Mouse (Mus musculus) intestine, embryonic 15.5 days (tissue): ENCODE measurements at regions not wholly inside any gene's neighbourhood (a gene's known extent, or its start where the extent isn't known, plus 50 kb on each side); places are given as distances from the start of the nearest gene placed in this dataset.

Experiments used
- ATAC-seq: fragments of 200-750 bp; cut with Nextera tagmentation; 2 replicates; pipeline ENCODE4 v1.8.0; 2017; ENCODE audit warnings: moderate TSS enrichment, moderate library complexity
- H3K27ac ChIP-seq: fragments of 300-500 bp; sonication (generic); 2 replicates; pipeline ENCODE4 v1.5.1; 2015; ENCODE audit warnings: mild to moderate bottlenecking, inconsistent platforms
- H3K27me3 ChIP-seq: fragments of 300-500 bp; sonication (generic); replicated peaks from 2 replicates; pipeline ENCODE4 v1.6.1; 2015; ENCODE audit warnings: inconsistent platforms
- H3K36me3 ChIP-seq: fragments of 300-500 bp; sonication (generic); 2 replicates; pipeline ENCODE4 v1.6.1; 2015; ENCODE audit warnings: inconsistent platforms
- H3K4me1 ChIP-seq: fragments of 300-500 bp; sonication (generic); replicated peaks from 2 replicates; pipeline ENCODE4 v1.6.1; 2015; ENCODE audit warnings: inconsistent platforms
- H3K4me2 ChIP-seq: fragments of 300-500 bp; sonication (generic); replicated peaks from 2 replicates; pipeline ENCODE4 v1.6.1; 2015; ENCODE audit warnings: mild to moderate bottlenecking, inconsistent platforms
- H3K4me3 ChIP-seq: fragments of 300-500 bp; sonication (generic); replicated peaks from 2 replicates; pipeline ENCODE4 v1.5.1; 2015; ENCODE audit warnings: inconsistent platforms
- H3K9ac ChIP-seq: fragments of 300-500 bp; sonication (generic); 2 replicates; pipeline ENCODE4 v1.6.1; 2015; ENCODE audit warnings: inconsistent platforms
- H3K9me3 ChIP-seq: fragments of 300-500 bp; sonication (generic); 2 replicates; pipeline ENCODE4 v1.6.1; 2016; ENCODE audit warnings: inconsistent platforms
- WGBS: fragments of 180-500 bp; shearing (Covaris S2); methylation state at CpG from one replicate; pipeline ENCODE4 v1.1.7; 2015; 5-methylcytosine and 5-hydroxymethylcytosine counted together

GRCm38 (mm10) chr7:115266141-115266540 lies 522.6 kb downstream of the Insc start:
- WGBS, result 93% methylated on average over 4 of the region's 4 CpGs
- H3K4me1 ChIP-seq, result no peaks in the 10 kb centered on the region
- no peaks in the 10 kb centered on the region for H3K27me3 ChIP-seq
- H3K9me3 ChIP-seq, result no peaks in the 10 kb centered on the region
- no peaks in the 10 kb centered on the region for H3K36me3 ChIP-seq
- H3K9ac ChIP-seq, result no peak overlapping the region
- ATAC-seq, result no peak
- H3K4me2 ChIP-seq, result no peak overlapping the region
- H3K27ac ChIP-seq, result no peak overlapping the region
- H3K4me3 ChIP-seq, result no peak overlapping the region

- Histone ChIP-seq H3K36me3 (no peaks in the 10 kb centered on the region), H3K4me1 (no peaks in the 10 kb centered on the region), H3K9ac (no peak overlapping the region), H3K4me2 (no peak overlapping the region), H3K9me3 (no peaks in the 10 kb centered on the region), H3K27me3 (no peaks in the 10 kb centered on the region), H3K4me3 (no peak overlapping the region), H3K27ac (no peak overlapping the region)
- WGBS, result 27% methylated on average over 2 of the region's 2 CpGs
- no peak for ATAC-seq
Observed at GRCm38 (mm10) chr7:115270803-115271202, 527.3 kb downstream of the Insc start.

- Histone ChIP-seq H3K27ac (no peak overlapping the region), H3K4me2 (no peak overlapping the region), H3K9me3 (no peaks in the 10 kb centered on the region), H3K4me1 (no peaks in the 10 kb centered on the region), H3K27me3 (no peaks in the 10 kb centered on the region), H3K9ac (no peak overlapping the region), H3K4me3 (no peak overlapping the region), H3K36me3 (no peaks in the 10 kb centered on the region)
- WGBS, result 41% methylated on average over 3 of the region's 3 CpGs
- no peak for ATAC-seq
Observed at GRCm38 (mm10) chr7:115274836-115275235, 531.3 kb downstream of the Insc start.

- Histone ChIP-seq H3K4me1 (no peaks in the 10 kb centered on the region), H3K27ac (no peak overlapping the region), H3K27me3 (no peaks in the 10 kb centered on the region), H3K9me3 (no peaks in the 10 kb centered on the region), H3K4me2 (no peak overlapping the region), H3K36me3 (no peaks in the 10 kb centered on the region), H3K9ac (no peak overlapping the region), H3K4me3 (no peak overlapping the region)
- no peak for ATAC-seq
- WGBS, result 59% methylated on average over 7 of the region's 7 CpGs
Observed at GRCm38 (mm10) chr7:115290801-115291417, 547.4 kb downstream of the Insc start.

GRCm38 (mm10) chr7:115294655-115295230 lies 551.2 kb downstream of the Insc start:
- Histone ChIP-seq H3K27ac (no peak overlapping the region), H3K9me3 (no peaks in the 10 kb centered on the region), H3K4me3 (no peak overlapping the region), H3K27me3 (no peaks in the 10 kb centered on the region), H3K4me2 (no peak overlapping the region), H3K9ac (no peak overlapping the region), H3K4me1 (no peaks in the 10 kb centered on the region), H3K36me3 (no peaks in the 10 kb centered on the region)
- WGBS, result 62% methylated on average over 10 of the region's 10 CpGs
- ATAC-seq, result no peak

- H3K36me3 ChIP-seq, result no peaks in the 10 kb centered on the region
- no peak overlapping the region for H3K4me3 ChIP-seq
- no peak overlapping the region for H3K4me2 ChIP-seq
- no peaks in the 10 kb centered on the region for H3K4me1 ChIP-seq
- WGBS, result 70% methylated on average over 8 of the region's 8 CpGs
- H3K9ac ChIP-seq, result no peak overlapping the region
- no peaks in the 10 kb centered on the region for H3K27me3 ChIP-seq
- ATAC-seq, result no peak
- no peak overlapping the region for H3K27ac ChIP-seq
- H3K9me3 ChIP-seq, result no peaks in the 10 kb centered on the region
Observed at GRCm38 (mm10) chr7:115300241-115300640, 556.7 kb downstream of the Insc start.

- H3K9ac ChIP-seq, result no peak overlapping the region
- no peak overlapping the region for H3K4me2 ChIP-seq
- 75% methylated on average over 4 of the region's 4 CpGs for WGBS
- H3K4me1 ChIP-seq, result peaks cover 4% of the 10 kb centered on the region; the same call in 1 of the 2 replicates
- H3K27ac ChIP-seq, result no peak overlapping the region
- H3K4me3 ChIP-seq, result no peak overlapping the region
- ATAC-seq, result peak; percentile 73
- no peaks in the 10 kb centered on the region for H3K36me3 ChIP-seq
- H3K9me3 ChIP-seq, result no peaks in the 10 kb centered on the region
- no peaks in the 10 kb centered on the region for H3K27me3 ChIP-seq
Observed at GRCm38 (mm10) chr7:115308377-115308776, 564.9 kb downstream of the Insc start.

GRCm38 (mm10) chr7:115310400-115311225 lies 567.1 kb downstream of the Insc start:
- no peak overlapping the region for H3K27ac ChIP-seq
- H3K36me3 ChIP-seq, result no peaks in the 10 kb centered on the region
- H3K4me3 ChIP-seq, result no peak overlapping the region
- peaks cover 4% of the 10 kb centered on the region; the same call in 1 of the 2 replicates for H3K4me1 ChIP-seq
- 52% methylated on average over 5 of the region's 5 CpGs for WGBS
- no peaks in the 10 kb centered on the region for H3K9me3 ChIP-seq
- no peaks in the 10 kb centered on the region for H3K27me3 ChIP-seq
- no peak overlapping the region for H3K4me2 ChIP-seq
- no peak overlapping the region for H3K9ac ChIP-seq
- peak; percentile 65 for ATAC-seq

GRCm38 (mm10) chr7:115319504-115319903 lies 576.0 kb downstream of the Insc start:
- H3K4me3 ChIP-seq, result no peak overlapping the region
- no peak overlapping the region for H3K4me2 ChIP-seq
- 81% methylated on average over 4 of the region's 4 CpGs for WGBS
- no peak for ATAC-seq
- H3K9ac ChIP-seq, result no peak overlapping the region
- no peak overlapping the region for H3K27ac ChIP-seq
- no peaks in the 10 kb centered on the region for H3K36me3 ChIP-seq
- H3K9me3 ChIP-seq, result no peaks in the 10 kb centered on the region
- no peaks in the 10 kb centered on the region for H3K27me3 ChIP-seq
- H3K4me1 ChIP-seq, result no peaks in the 10 kb centered on the region

GRCm38 (mm10) chr7:115322989-115323388 lies 579.5 kb downstream of the Insc start:
- no peak for ATAC-seq
- 70% methylated on average over 5 of the region's 5 CpGs for WGBS
- Histone ChIP-seq H3K9me3 (no peaks in the 10 kb centered on the region), H3K9ac (no peak overlapping the region), H3K27me3 (no peaks in the 10 kb centered on the region), H3K4me3 (no peak overlapping the region), H3K4me2 (no peak overlapping the region), H3K36me3 (no peaks in the 10 kb centered on the region), H3K4me1 (no peaks in the 10 kb centered on the region), H3K27ac (no peak overlapping the region)

GRCm38 (mm10) chr7:115328300-115328699 lies 584.8 kb downstream of the Insc start:
- ATAC-seq, result no peak
- no peak overlapping the region for H3K27ac ChIP-seq

GRCm38 (mm10) chr7:115331698-115332097 lies 588.2 kb downstream of the Insc start:
- no peak overlapping the region for H3K4me2 ChIP-seq
- H3K9ac ChIP-seq, result no peak overlapping the region
- no peak overlapping the region for H3K4me3 ChIP-seq
- no peaks in the 10 kb centered on the region for H3K36me3 ChIP-seq
- H3K9me3 ChIP-seq, result no peaks in the 10 kb centered on the region
- H3K27me3 ChIP-seq, result no peaks in the 10 kb centered on the region
- H3K4me1 ChIP-seq, result no peaks in the 10 kb centered on the region
- ATAC-seq, result no peak
- WGBS, result 73% methylated on average over 1 of the region's 1 CpGs
- H3K27ac ChIP-seq, result no peak overlapping the region

More at GRCm38 (mm10) chr7:115328300-115328699, 584.8 kb downstream of the Insc start:
- Histone ChIP-seq H3K4me2 (no peak overlapping the region), H3K9ac (no peak overlapping the region), H3K4me1 (no peaks in the 10 kb centered on the region), H3K36me3 (no peaks in the 10 kb centered on the region), H3K27me3 (no peaks in the 10 kb centered on the region), H3K9me3 (no peaks in the 10 kb centered on the region), H3K4me3 (no peak overlapping the region)
- 37% methylated on average over 3 of the region's 3 CpGs for WGBS
